Mouse (Mus musculus): ENCODE measurements around the gene Caap1. TPM values are rescaled to one million over a fixed set of nuclear protein-coding genes. Genes with fewer than 3 reads are reported as not detected.

The Caap1 gene
- total RNA-seq, 1 experiment from 2014 or later = 26.3 TPM

- peak; percentile 68 for ATAC-seq (replicated peaks; ENCODE audit: low read depth, poor library complexity, severe bottlenecking)
Measured at GRCm38 (mm10) chr4:94523321-94523720, 33.3 kb downstream of the Caap1 start.

GRCm38 (mm10) chr4:94517631-94518030, 39.0 kb downstream of the Caap1 start:
- peak; percentile 81 for ATAC-seq (replicated peaks; ENCODE audit: low read depth, poor library complexity, severe bottlenecking)

GRCm38 (mm10) chr4:94515366-94515765, 41.2 kb downstream of the Caap1 start:
- no peak; the same call in 1 of the 2 replicates for ATAC-seq (replicated peaks; ENCODE audit: low read depth, poor library complexity, severe bottlenecking)

GRCm38 (mm10) chr4:94476749-94477399, 79.7 kb downstream of the Caap1 start:
- ATAC-seq (replicated peaks; ENCODE audit: low read depth, poor library complexity, severe bottlenecking) = peak; percentile 60

GRCm38 (mm10) chr4:94473286-94473685, 83.3 kb downstream of the Caap1 start:
- ATAC-seq (replicated peaks; ENCODE audit: low read depth, poor library complexity, severe bottlenecking) = no peak

GRCm38 (mm10) chr4:94459424-94459823, 97.2 kb downstream of the Caap1 start:
- no peak for ATAC-seq (replicated peaks; ENCODE audit: low read depth, poor library complexity, severe bottlenecking)

- no peak for ATAC-seq (replicated peaks; ENCODE audit: low read depth, poor library complexity, severe bottlenecking)
Measured at GRCm38 (mm10) chr4:94454857-94455256, 101.7 kb downstream of the Caap1 start.

Other genes starting within 250 kb of the Caap1 start
- gene Gm10306, start 250 bp downstream of the Caap1 start, total RNA-seq (2017) = not detected in 2 replicates
- 97.9 and 122 TPM in 2 replicates for gene Plaa, start 46.4 kb upstream of the Caap1 start, total RNA-seq (2017)
- gene Ift74, start 57.7 kb upstream of the Caap1 start, total RNA-seq (2017) = 24.0 and 24.3 TPM in 2 replicates
- gene Lrrc19, start 93.3 kb upstream of the Caap1 start, total RNA-seq (2017) = not detected in 2 replicates
- gene Tek, start 182.5 kb upstream of the Caap1 start, total RNA-seq (2017) = 9.7 and 10.9 TPM in 2 replicates

Data from common myeloid progenitor, adult 5-6 weeks (primary cell).